9 mouse cellular contexts compared by ENCODE assay signal in genomic region chr1:132355162-132355601, GRCm38 (mm10). TPM values are rescaled to one million over a fixed set of nuclear protein-coding genes. Genes with fewer than 3 reads are reported as not detected.
DNase-seq lines count a peak whose midpoint lies in the region; ATAC-seq and TF ChIP-seq lines count a peak whose summit lies in the region.
"Had no signal": no experiment of that assay in that cellular context is flagged by ENCODE, and none has a peak within 500 bp of the region (broad histone marks: within the 10 kb centered on the region; RNA-seq: fewer than 3 reads in every experiment).

No protein-coding gene starts in this region.

- WGBS in forebrain, embryonic 15.5 days, result 49% methylated on average over 6 of the region's 6 CpGs
- WGBS in kidney, embryonic 15.5 days, result 57% methylated on average over 6 of the region's 6 CpGs
- 50% methylated on average over 6 of the region's 6 CpGs for WGBS in midbrain, embryonic 13.5 days

- no peak overlapping the region for H3K9ac ChIP-seq in forebrain, embryonic 15.5 days (replicated peaks)
- no peak overlapping the region for H3K9ac ChIP-seq in kidney, embryonic 15.5 days
- peak overlapping the region; percentile 11 for H3K9ac ChIP-seq in midbrain, embryonic 13.5 days (replicated peaks)

- no peak overlapping the region for H3K4me3 ChIP-seq in gastrocnemius, adult 2 months
- H3K4me3 ChIP-seq in forebrain, embryonic 15.5 days, result no peak overlapping the region
- no peak overlapping the region for H3K4me3 ChIP-seq in kidney, embryonic 15.5 days (replicated peaks)
- no peak overlapping the region for H3K4me3 ChIP-seq in midbrain, embryonic 13.5 days (replicated peaks)
- H3K4me3 ChIP-seq: limb, embryonic 12.5 days had no signal

- no peak overlapping the region for H3K4me2 ChIP-seq in forebrain, embryonic 15.5 days (replicated peaks)
- H3K4me2 ChIP-seq in kidney, embryonic 15.5 days, result no peak overlapping the region
- no peak overlapping the region for H3K4me2 ChIP-seq in midbrain, embryonic 13.5 days (replicated peaks)
- H3K4me2 ChIP-seq: limb, embryonic 12.5 days had no signal

- no peak for TF ChIP-seq CTCF in gastrocnemius, adult 2 months (IDR thresholded peaks at IDR 0.05)

- DNase-seq in gastrocnemius, adult 2 months, result peak; percentile 41
- no peak for DNase-seq in gastrocnemius, postnatal 14 days
- no peak for DNase-seq in spleen, postnatal 4 days (ENCODE audit: low spot score in 2 of 2)
- no peak for DNase-seq in layer of hippocampus, adult 18-20 months (ENCODE audit: low spot score in 2 of 2)
- no peak for DNase-seq in lung, postnatal 36 days

- H3K27me3 ChIP-seq in forebrain, embryonic 15.5 days, result no peaks in the 10 kb centered on the region
- no peaks in the 10 kb centered on the region for H3K27me3 ChIP-seq in kidney, embryonic 15.5 days
- no peaks in the 10 kb centered on the region for H3K27me3 ChIP-seq in midbrain, embryonic 13.5 days
- H3K27me3 ChIP-seq: limb, embryonic 12.5 days had no signal

- ATAC-seq in forebrain, embryonic 15.5 days (replicated peaks), result no peak
- no peak for ATAC-seq in kidney, embryonic 15.5 days (replicated peaks; ENCODE audit: low FRiP score)
- peak; percentile 29; the same call in 1 of the 2 replicates for ATAC-seq in midbrain, embryonic 13.5 days

- peaks cover 8% of the 10 kb centered on the region for H3K4me1 ChIP-seq in forebrain, embryonic 15.5 days
- H3K4me1 ChIP-seq in kidney, embryonic 15.5 days, result peaks cover 21% of the 10 kb centered on the region
- H3K4me1 ChIP-seq in midbrain, embryonic 13.5 days (replicated peaks), result peaks cover 20% of the 10 kb centered on the region

- H3K36me3 ChIP-seq in forebrain, embryonic 15.5 days, result peaks cover 28% of the 10 kb centered on the region
- H3K36me3 ChIP-seq in kidney, embryonic 15.5 days, result peaks cover 30% of the 10 kb centered on the region
- peaks cover 33% of the 10 kb centered on the region for H3K36me3 ChIP-seq in midbrain, embryonic 13.5 days

- intact Hi-C loops in gastrocnemius, adult 2 months (cut with DNase I), result loop anchor here (1.0 to 2.0 kb wide), 2 partner anchors 43 to 198 kb away; no protein-coding TSS in a partner anchor
- intact Hi-C loops in gastrocnemius, postnatal 14 days (cut with DNase I; ENCODE audit: low total_unique reads), result loop anchor here (2.0 kb wide), 1 partner anchor 40 kb away; no protein-coding TSS in a partner anchor

- H3K9me3 ChIP-seq in forebrain, embryonic 15.5 days, result no peaks in the 10 kb centered on the region
- no peaks in the 10 kb centered on the region; the same call in 1 of the 2 replicates for H3K9me3 ChIP-seq in kidney, embryonic 15.5 days (replicated peaks)
- peaks cover 6% of the 10 kb centered on the region; the same call in 1 of the 2 replicates for H3K9me3 ChIP-seq in midbrain, embryonic 13.5 days

- peak overlapping the region; percentile 70 for H3K27ac ChIP-seq in gastrocnemius, adult 2 months
- peak overlapping the region; percentile 78; the same call in 1 of the 2 replicates for H3K27ac ChIP-seq in forebrain, embryonic 15.5 days (replicated peaks)
- H3K27ac ChIP-seq in kidney, embryonic 15.5 days, result 0 out of 2 replicates have a peak overlapping the region, but pooled peaks have one; percentile 38
- peak overlapping the region; percentile 74 for H3K27ac ChIP-seq in midbrain, embryonic 13.5 days
- H3K27ac ChIP-seq: limb, embryonic 12.5 days had no signal

RNA-seq across cellular contexts. Expression of gene Tmcc2, which starts 35.9 kb away (rescaled TPM):
- 10 to 100 TPM; 29.4 to 40.8 TPM for total RNA-seq in gastrocnemius, adult 2 months (2021)
- total RNA-seq in gastrocnemius, postnatal 14 days (2021), result 10 to 100 TPM; 19.4 to 22.9 TPM
- 33.1 and 33.3 TPM in 2 replicates for polyA plus RNA-seq in forebrain, embryonic 15.5 days (2015; fragmentation: Nextera tagmentation; extraction: Ambion mirVana)
- polyA plus RNA-seq in kidney, embryonic 15.5 days (2015; fragmentation: Nextera tagmentation; extraction: Ambion mirVana), result 11.9 and 15.5 TPM in 2 replicates
- 21.0 and 26.1 TPM in 2 replicates for polyA plus RNA-seq in midbrain, embryonic 13.5 days (2015; fragmentation: Nextera tagmentation; extraction: Ambion mirVana)
- 100 to 1,000 TPM; 250 to 270 TPM for total RNA-seq in layer of hippocampus, adult 18-20 months (2021)

RNA-seq across cellular contexts. Expression of gene Nuak2, which starts 39.3 kb away (rescaled TPM):
- under 1 TPM; 0.38 to 0.98 TPM for total RNA-seq in gastrocnemius, adult 2 months (2021)
- 1 to 10 TPM; 1.1 to 1.5 TPM for total RNA-seq in gastrocnemius, postnatal 14 days (2021)
- polyA plus RNA-seq in forebrain, embryonic 15.5 days (2015; fragmentation: Nextera tagmentation; extraction: Ambion mirVana), result 15.9 and 16.5 TPM in 2 replicates
- polyA plus RNA-seq in kidney, embryonic 15.5 days (2015; fragmentation: Nextera tagmentation; extraction: Ambion mirVana), result 3.6 and 3.8 TPM in 2 replicates
- polyA plus RNA-seq in midbrain, embryonic 13.5 days (2015; fragmentation: Nextera tagmentation; extraction: Ambion mirVana), result 53.5 and 56.3 TPM in 2 replicates
- 1 to 10 TPM; 1.6 to 1.9 TPM for total RNA-seq in layer of hippocampus, adult 18-20 months (2021)

RNA-seq across cellular contexts. Expression of gene Klhdc8a, which starts 56.8 kb away (rescaled TPM):
- total RNA-seq in gastrocnemius, adult 2 months (2021), result under 1 TPM; 0.13 to 0.31 TPM
- under 1 TPM; 0.39 to 0.42 TPM for total RNA-seq in gastrocnemius, postnatal 14 days (2021)
- 2.4 and 3.1 TPM in 2 replicates for polyA plus RNA-seq in forebrain, embryonic 15.5 days (2015; fragmentation: Nextera tagmentation; extraction: Ambion mirVana)
- 1.2 and 1.6 TPM in 2 replicates for polyA plus RNA-seq in kidney, embryonic 15.5 days (2015; fragmentation: Nextera tagmentation; extraction: Ambion mirVana)
- 6.3 and 6.7 TPM in 2 replicates for polyA plus RNA-seq in midbrain, embryonic 13.5 days (2015; fragmentation: Nextera tagmentation; extraction: Ambion mirVana)
- total RNA-seq in layer of hippocampus, adult 18-20 months (2021), result 1 to 10 TPM; 4.3 to 5.3 TPM

Comparison
In these comparisons a context has a peak if more than half of its experiments do, and no peak if none do; other contexts are left out.
1. RNA of gene Tmcc2, which starts 35.9 kb away (total RNA-seq): 250 to 270 TPM in layer of hippocampus, adult 18-20 months; 29.4 to 40.8 TPM in gastrocnemius, adult 2 months and 19.4 to 22.9 TPM in gastrocnemius, postnatal 14 days; every median in the first group is over 4 times any median in the second.
2. Peak in every context shown above with its lines, with median percentiles within 50 percentile points of each other: H3K27ac ChIP-seq.